Mouse (Mus musculus) stomach, embryonic 14.5 days (tissue): ENCODE results near the gene Barhl2. TPM values are rescaled to one million over a fixed set of nuclear protein-coding genes. Genes with fewer than 3 reads are reported as not detected.

ENCODE experiments used
- polyA plus RNA-seq: library from polyadenylated mRNA; unstranded; fragments of >200 nt; fragmentation: Nextera tagmentation; extraction: Ambion mirVana; gene quantifications from 2 replicates; pipeline ENCODE4 v1.2.1, GENCODE M21; 2014

Barhl2 gene
- polyA plus RNA-seq, 1 experiment from 2014 or later: not detected

Other genes starting within 250 kb of the Barhl2 start
- gene Gm17304, start 150.9 kb upstream of the Barhl2 start, polyA plus RNA-seq: not detected in 2 replicates
- 109 and 115 TPM in 2 replicates for gene Zfp644, start 239.1 kb upstream of the Barhl2 start, polyA plus RNA-seq